17 mouse cellular contexts compared by ENCODE assay signal in the genomic region with DNA sequence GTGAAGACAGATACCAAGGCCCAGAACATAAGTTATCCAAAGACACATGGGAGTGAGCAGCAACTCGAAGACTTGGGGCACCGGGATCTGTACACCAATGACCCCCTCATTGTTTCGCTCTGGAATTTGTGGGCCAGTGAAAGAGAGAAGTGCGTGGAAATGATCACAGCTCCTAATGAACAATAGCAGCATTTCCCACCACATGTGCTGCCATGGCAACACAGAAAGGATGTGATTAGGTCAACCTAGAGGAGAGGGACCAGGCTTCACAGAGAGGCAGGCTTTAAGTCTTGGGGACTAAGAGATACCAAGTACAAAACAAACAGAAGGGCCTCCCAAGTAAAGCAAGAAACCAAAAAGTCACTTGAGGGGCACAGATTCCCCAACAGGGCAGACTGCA.
DNase-seq lines count a peak whose midpoint lies in the region; ATAC-seq and TF ChIP-seq lines count a peak whose summit lies in the region.
"Had no signal": no experiment of that assay in that cellular context is flagged by ENCODE, and none has a peak within 500 bp of the region (broad histone marks: within the 10 kb centered on the region; RNA-seq: fewer than 3 reads in every experiment).

No protein-coding gene starts in this region.

- DNase-seq in neural tube, embryonic 11.5 days (ENCODE audit: low spot score) = peak; percentile 9
- DNase-seq in neural tube, embryonic 10.5 days (ENCODE audit: extremely low spot score, low spot score) = no peak
- peak; percentile 68 for DNase-seq in midbrain, embryonic 11.5 days (ENCODE audit: low spot score, missing footprints)
- peak; percentile 15 for DNase-seq in retina, postnatal 1 day
- DNase-seq in heart, adult 2 months = no peak
- DNase-seq in thymus, postnatal 10 days (ENCODE audit: low spot score in 2 of 2) = no peak
- DNase-seq in left cerebral cortex, postnatal 36 days (ENCODE audit: low spot score in 2 of 2) = no peak
- DNase-seq: adrenal gland, postnatal 25 days; cerebellum, adult 9-11 months; kidney, adult 9 months; thymus, postnatal 25 days had no signal

- TF ChIP-seq EP300 in heart, adult 2 months (IDR thresholded peaks at IDR 0.05; ENCODE audit: insufficient read depth, low read depth, low read length) = no peak

- no peak overlapping the region for H3K4me2 ChIP-seq in neural tube, embryonic 11.5 days (ENCODE audit: low read depth)
- H3K4me2 ChIP-seq in forebrain, embryonic 16.5 days (ENCODE audit: low read length) = no peak overlapping the region
- no peak overlapping the region for H3K4me2 ChIP-seq in midbrain, embryonic 11.5 days
- H3K4me2 ChIP-seq: heart, embryonic 15.5 days; limb, embryonic 12.5 days; liver, embryonic 15.5 days; midbrain, embryonic 12.5 days had no signal

- H3K9ac ChIP-seq in neural tube, embryonic 11.5 days (ENCODE audit: low read length) = no peak overlapping the region
- no peak overlapping the region for H3K9ac ChIP-seq in forebrain, embryonic 16.5 days (replicated peaks; ENCODE audit: low read depth, low read length)
- no peak overlapping the region for H3K9ac ChIP-seq in midbrain, embryonic 11.5 days (ENCODE audit: low read length)
- H3K9ac ChIP-seq in heart, adult 2 months (ENCODE audit: low read depth, low read length) = no peak overlapping the region
- H3K9ac ChIP-seq: heart, embryonic 15.5 days; limb, embryonic 12.5 days; liver, embryonic 15.5 days; midbrain, embryonic 12.5 days had no signal

- H3K36me3 ChIP-seq in neural tube, embryonic 11.5 days (ENCODE audit: control insufficient read depth, insufficient read depth, low read length) = no peaks in the 10 kb centered on the region
- no peaks in the 10 kb centered on the region for H3K36me3 ChIP-seq in forebrain, embryonic 16.5 days (ENCODE audit: control insufficient read depth, insufficient read depth)
- H3K36me3 ChIP-seq in midbrain, embryonic 11.5 days (ENCODE audit: control insufficient read depth, insufficient read depth, low read length) = no peaks in the 10 kb centered on the region
- no peaks in the 10 kb centered on the region for H3K36me3 ChIP-seq in heart, adult 2 months (ENCODE audit: control insufficient read depth, insufficient read depth, low read length)
- H3K36me3 ChIP-seq: heart, embryonic 15.5 days; limb, embryonic 12.5 days; liver, embryonic 15.5 days; midbrain, embryonic 12.5 days had no signal

- 55% methylated on average over 4 of the region's 4 CpGs for WGBS in neural tube, embryonic 11.5 days
- WGBS in forebrain, embryonic 16.5 days = 36% methylated on average over 4 of the region's 4 CpGs
- 30% methylated on average over 4 of the region's 4 CpGs for WGBS in midbrain, embryonic 11.5 days
- WGBS in heart, adult 2 months = 75% methylated on average over 4 of the region's 4 CpGs

- no peak for ATAC-seq in neural tube, embryonic 11.5 days (ENCODE audit: insufficient read depth, low FRiP score, low TSS enrichment)
- ATAC-seq in forebrain, embryonic 16.5 days = no peak
- ATAC-seq in midbrain, embryonic 11.5 days (ENCODE audit: low FRiP score) = 0 out of 2 replicates have a peak, but pooled peaks have one; percentile 35

- H3K9me3 ChIP-seq in neural tube, embryonic 11.5 days (ENCODE audit: control insufficient read depth, low read length) = no peaks in the 10 kb centered on the region
- H3K9me3 ChIP-seq in forebrain, embryonic 16.5 days (ENCODE audit: control insufficient read depth, low read length) = no peaks in the 10 kb centered on the region
- no peaks in the 10 kb centered on the region for H3K9me3 ChIP-seq in midbrain, embryonic 11.5 days (ENCODE audit: control insufficient read depth, low read length)
- H3K9me3 ChIP-seq: heart, embryonic 15.5 days; limb, embryonic 12.5 days; liver, embryonic 15.5 days; midbrain, embryonic 12.5 days had no signal

- no peaks in the 10 kb centered on the region for H3K79me2 ChIP-seq in heart, adult 2 months (replicated peaks; ENCODE audit: control insufficient read depth, insufficient read depth, low read length)

- intact Hi-C loops in heart, adult 2 months (cut with DNase I) = no loop called here
- intact Hi-C loops in left cerebral cortex, postnatal 36 days (cut with DNase I) = no loop called here

- H3K27ac ChIP-seq in neural tube, embryonic 11.5 days (ENCODE audit: low read depth, low read length) = no peak overlapping the region
- 0 out of 2 replicates have a peak overlapping the region, but pooled peaks have one; percentile 11 for H3K27ac ChIP-seq in forebrain, embryonic 16.5 days (ENCODE audit: low read length)
- H3K27ac ChIP-seq in midbrain, embryonic 11.5 days (ENCODE audit: low read depth, low read length) = no peak overlapping the region
- H3K27ac ChIP-seq in heart, adult 2 months = no peak overlapping the region
- H3K27ac ChIP-seq: heart, embryonic 15.5 days; liver, embryonic 15.5 days; midbrain, embryonic 12.5 days; stomach, postnatal 0 days had no signal

- no peak for TF ChIP-seq CTCF in heart, adult 2 months (IDR thresholded peaks at IDR 0.05)

- no peak for TF ChIP-seq POLR2A in heart, adult 2 months (IDR thresholded peaks at IDR 0.05; ENCODE audit: insufficient read depth, low read depth, low read length)

- no peak overlapping the region for H3K4me3 ChIP-seq in neural tube, embryonic 11.5 days (ENCODE audit: low read depth, low read length)
- H3K4me3 ChIP-seq in forebrain, embryonic 16.5 days (replicated peaks; ENCODE audit: low read length) = no peak overlapping the region
- no peak overlapping the region for H3K4me3 ChIP-seq in midbrain, embryonic 11.5 days (ENCODE audit: low read depth, low read length)
- no peak overlapping the region for H3K4me3 ChIP-seq in heart, adult 2 months
- H3K4me3 ChIP-seq: heart, embryonic 15.5 days; limb, embryonic 12.5 days; liver, embryonic 15.5 days; midbrain, embryonic 12.5 days had no signal

- H3K4me1 ChIP-seq in neural tube, embryonic 11.5 days (ENCODE audit: control insufficient read depth, insufficient read depth, low read length) = peaks cover 7% of the 10 kb centered on the region; the same call in 1 of the 2 replicates
- peaks cover 10% of the 10 kb centered on the region for H3K4me1 ChIP-seq in forebrain, embryonic 16.5 days (replicated peaks; ENCODE audit: control insufficient read depth, insufficient read depth, low read length)
- peaks cover 13% of the 10 kb centered on the region for H3K4me1 ChIP-seq in midbrain, embryonic 11.5 days (ENCODE audit: control insufficient read depth, insufficient read depth, low read length)
- no peaks in the 10 kb centered on the region for H3K4me1 ChIP-seq in heart, adult 2 months (ENCODE audit: control insufficient read depth, insufficient read depth, low read length)
- H3K4me1 ChIP-seq: heart, embryonic 15.5 days; liver, embryonic 15.5 days had no signal

- H3K27me3 ChIP-seq in neural tube, embryonic 11.5 days (ENCODE audit: control insufficient read depth, insufficient read depth, low read length) = no peaks in the 10 kb centered on the region
- no peaks in the 10 kb centered on the region for H3K27me3 ChIP-seq in forebrain, embryonic 16.5 days (replicated peaks; ENCODE audit: control insufficient read depth, insufficient read depth, low read length)
- no peaks in the 10 kb centered on the region for H3K27me3 ChIP-seq in midbrain, embryonic 11.5 days (ENCODE audit: control insufficient read depth, insufficient read depth, low read length)
- H3K27me3 ChIP-seq in heart, adult 2 months (ENCODE audit: control insufficient read depth, insufficient read depth, low read length) = no peaks in the 10 kb centered on the region; the same call in 1 of the 2 replicates
- H3K27me3 ChIP-seq: heart, embryonic 15.5 days; limb, embryonic 12.5 days; liver, embryonic 15.5 days; midbrain, embryonic 12.5 days had no signal

Comparison
In these comparisons a context has a peak if more than half of its experiments do, and no peak if none do; other contexts are left out.
1. DNase-seq: peak in neural tube, embryonic 11.5 days (single experiment), midbrain, embryonic 11.5 days (single experiment) and retina, postnatal 1 day (single experiment); none in neural tube, embryonic 10.5 days (single experiment), heart, adult 2 months (0 of 2), thymus, postnatal 10 days (0 of 2) and left cerebral cortex, postnatal 36 days (0 of 2).